Mouse (Mus musculus) retina, postnatal 7 days (tissue): Measurements from ENCODE around the gene Pdpn.
"Not testable (repeated sequence)": the region's sequence is repeated elsewhere in the genome, so short reads cannot be mapped to it uniquely, and the experiment has no call there.

Experiments
- DNase-seq: peaks from one replicate; pipeline ENCODE4 v3.0.0-alpha.2; 2012; ENCODE audit warnings: low read depth, low spot score

The Pdpn gene

GRCm38 (mm10) chr4:143299325-143300070 lies at the start of gene Pdpn:
Gene Pdpn, minus strand, starts transcription at chr4:143299564.
- no peak for DNase-seq

GRCm38 (mm10) chr4:143348678-143349077 lies 49.3 kb upstream of the Pdpn start:
- DNase-seq = no peak

DNA sequence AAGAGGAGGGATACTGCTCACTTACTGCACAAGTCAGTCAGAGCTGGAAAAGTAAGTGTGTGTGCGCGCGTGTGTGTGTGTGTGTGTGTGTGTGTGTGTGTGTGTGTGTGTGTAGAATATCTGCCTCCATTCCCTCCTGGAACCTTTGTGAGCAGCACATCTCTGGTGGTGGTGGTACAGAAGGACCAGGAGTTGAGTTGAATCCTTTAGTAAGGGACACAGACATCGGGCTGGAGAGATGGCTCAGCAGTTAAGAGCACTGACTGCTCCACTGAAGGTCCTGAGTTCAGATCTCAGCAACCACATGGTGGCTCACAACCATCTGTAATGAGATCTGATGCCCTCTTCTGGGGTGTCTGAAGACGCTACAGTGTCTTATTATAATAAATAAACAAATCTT lies 46.1 kb upstream of the Pdpn start:
- DNase-seq = not testable (repeated sequence)

DNA sequence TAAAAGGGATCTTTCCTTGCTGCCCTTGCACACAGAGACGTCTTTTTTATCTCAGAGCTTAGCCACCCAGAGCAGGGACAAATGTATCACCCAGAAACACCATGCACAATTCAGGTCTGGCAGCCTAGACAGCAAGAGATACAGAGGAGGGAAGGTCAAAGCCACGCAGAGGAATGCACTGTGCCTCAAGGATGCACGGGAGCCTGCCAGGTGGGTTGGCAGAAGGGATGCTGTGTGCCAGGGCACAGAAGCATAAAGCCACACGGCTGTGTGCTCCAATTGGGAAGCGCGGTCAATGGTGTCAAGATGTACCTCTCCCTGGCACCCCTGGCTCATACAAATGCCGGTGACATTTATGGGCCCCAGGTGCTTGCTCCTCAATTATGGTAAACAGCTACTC lies 42.1 kb upstream of the Pdpn start:
- DNase-seq = no peak

- no peak for DNase-seq
These were observed 40.4 kb upstream of the Pdpn start for GRCm38 (mm10) chr4:143339808-143340207.

- DNase-seq = no peak
These were observed 36.7 kb upstream of the Pdpn start for GRCm38 (mm10) chr4:143336096-143336495.

- DNase-seq = no peak
These were observed 35.6 kb upstream of the Pdpn start for GRCm38 (mm10) chr4:143334995-143335394.

GRCm38 (mm10) chr4:143334145-143334544 lies 34.8 kb upstream of the Pdpn start:
- DNase-seq = no peak

DNA sequence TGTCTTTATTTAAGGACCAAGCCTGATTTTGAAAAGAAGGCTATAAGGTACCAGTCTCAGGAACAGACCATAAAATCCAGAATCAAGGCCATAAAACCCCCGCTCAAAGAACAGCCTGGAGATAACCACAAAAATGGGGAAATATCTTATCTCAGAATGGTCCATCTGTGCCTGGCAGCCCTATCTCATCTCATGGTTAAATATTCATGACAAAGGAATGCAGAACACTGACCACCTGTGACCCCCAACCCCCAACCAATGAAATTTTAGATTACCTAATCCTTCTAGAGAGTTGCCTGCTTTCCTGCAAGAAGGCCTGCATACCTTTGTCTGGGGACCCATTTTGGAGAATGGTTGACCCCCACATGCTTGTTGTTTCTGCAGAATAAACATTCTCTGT lies 32.4 kb upstream of the Pdpn start:
- no peak for DNase-seq

DNA sequence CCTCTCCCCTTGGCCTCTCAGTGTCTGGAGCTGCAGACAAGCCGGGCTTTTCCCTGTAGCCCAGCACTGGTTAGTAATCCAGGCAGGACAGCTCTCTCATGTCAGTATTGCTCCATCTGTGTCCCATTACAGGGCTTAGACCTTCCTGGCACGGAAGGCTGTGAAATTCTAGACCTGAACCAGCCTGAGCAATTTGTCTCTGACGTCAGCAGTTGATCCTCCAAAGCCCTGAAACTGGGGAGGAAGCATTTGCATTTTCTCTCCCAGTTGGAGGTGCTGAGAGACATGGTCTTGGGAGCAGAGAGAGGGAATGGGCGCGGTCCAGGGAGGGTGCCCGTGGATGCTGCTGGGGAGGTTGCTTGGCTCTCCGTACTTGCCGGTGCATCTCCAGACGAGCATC lies 31.2 kb upstream of the Pdpn start:
- DNase-seq = no peak

DNA sequence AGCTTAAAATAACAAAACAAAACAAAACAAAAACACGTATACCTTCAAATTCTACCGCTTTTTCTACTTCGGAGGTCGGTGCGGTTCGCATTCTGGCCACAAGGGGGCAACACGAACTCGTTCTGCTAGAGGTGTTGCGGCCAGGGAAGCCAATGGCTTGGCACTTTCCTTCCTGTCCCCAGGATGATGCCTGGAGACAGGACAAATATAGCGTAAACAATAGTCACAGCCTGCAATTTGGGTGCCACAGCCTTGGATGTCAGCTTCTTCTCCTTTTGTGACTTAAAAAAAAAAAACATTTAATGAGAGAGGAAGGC lies 26.2 kb upstream of the Pdpn start:
- DNase-seq = peak; percentile 61

DNA sequence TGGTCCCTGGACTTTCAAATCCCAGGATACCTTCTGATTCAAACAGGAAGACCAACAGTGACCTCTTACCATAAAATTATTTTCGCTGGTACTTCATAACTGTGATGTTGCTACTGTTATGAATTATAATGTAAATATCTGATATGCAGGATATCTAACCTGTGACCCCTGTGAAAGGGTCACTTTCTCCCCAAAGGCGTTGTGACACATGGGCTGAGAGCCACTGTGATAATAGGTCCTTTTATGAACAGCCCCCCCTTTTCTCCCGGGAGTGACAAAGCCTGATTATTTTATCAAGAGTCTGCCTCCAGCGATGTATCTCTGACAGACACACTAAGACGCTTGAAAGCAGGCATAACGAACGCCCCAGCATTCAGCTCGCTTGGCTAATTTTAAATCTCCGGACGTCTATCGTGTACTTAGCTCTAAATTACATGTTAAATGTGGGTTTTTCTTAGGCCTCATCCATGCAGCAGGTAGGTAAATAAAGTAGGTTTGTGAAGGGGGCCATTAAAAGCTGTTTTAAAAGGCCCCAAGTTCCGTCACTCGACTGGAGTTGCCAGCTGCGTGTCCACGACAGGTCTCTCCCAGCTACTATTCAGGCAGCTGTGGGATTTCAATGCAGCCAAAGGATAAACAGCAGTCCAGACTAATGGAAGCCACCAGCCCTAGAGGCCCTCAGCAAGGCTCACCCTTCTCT lies 25.7 kb upstream of the Pdpn start:
- DNase-seq = no peak

DNA sequence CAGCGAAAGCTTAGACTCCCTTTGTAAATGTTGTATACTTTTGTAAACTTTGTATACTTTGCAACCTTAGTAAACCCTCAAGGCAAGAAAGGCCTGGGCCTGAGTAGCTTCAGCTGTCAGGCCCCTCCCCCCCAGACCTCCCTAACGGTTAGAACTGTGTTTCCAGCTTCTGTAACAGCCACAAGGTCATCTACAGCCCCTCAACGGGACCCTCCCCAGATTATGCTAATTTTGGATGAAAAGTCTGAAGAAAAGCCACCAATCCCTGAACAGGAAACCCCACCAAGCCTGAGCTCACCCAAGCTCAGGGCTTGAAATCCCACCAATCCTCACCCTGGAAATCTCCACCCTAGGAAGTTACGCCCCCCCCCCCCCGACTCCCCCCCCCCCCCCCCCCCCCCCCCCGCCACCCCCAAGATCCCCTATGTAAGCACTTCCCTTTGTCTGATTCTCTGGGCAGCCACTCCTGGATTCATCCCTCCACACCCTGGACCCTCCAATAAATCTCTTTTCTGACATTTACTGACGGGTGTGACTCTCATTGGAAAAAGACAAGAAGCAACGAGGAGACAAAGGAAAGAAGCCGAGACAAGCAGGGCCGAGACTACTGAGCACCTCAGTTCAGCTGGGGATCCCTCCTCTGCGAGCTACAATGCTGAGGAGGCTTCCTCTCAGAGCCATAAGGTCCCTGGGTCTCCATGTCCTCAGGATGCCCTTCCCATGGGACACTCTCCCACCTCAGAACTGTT lies 25.0 kb upstream of the Pdpn start:
- no peak for DNase-seq

GRCm38 (mm10) chr4:143313299-143313698 lies 13.9 kb upstream of the Pdpn start:
- DNase-seq = no peak

DNA sequence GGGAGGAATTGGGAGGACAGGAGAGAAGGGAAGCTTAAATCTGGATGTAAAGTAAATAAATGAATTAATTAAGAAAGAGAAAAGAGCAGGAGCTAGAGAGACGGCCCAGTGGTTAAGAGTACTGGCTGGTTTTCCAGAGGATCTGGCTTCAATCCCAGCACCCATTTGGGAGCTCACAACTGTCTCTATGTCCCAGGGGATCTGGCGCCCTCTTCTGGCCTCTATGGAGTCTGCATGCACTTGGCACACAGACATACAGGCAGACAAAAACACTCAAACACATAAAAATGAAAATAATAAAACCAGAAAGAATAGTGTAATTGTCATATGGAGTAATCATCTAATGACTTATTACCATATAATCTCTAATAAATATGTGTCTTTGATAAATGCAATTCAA lies 12.0 kb upstream of the Pdpn start:
- DNase-seq = no peak

DNA sequence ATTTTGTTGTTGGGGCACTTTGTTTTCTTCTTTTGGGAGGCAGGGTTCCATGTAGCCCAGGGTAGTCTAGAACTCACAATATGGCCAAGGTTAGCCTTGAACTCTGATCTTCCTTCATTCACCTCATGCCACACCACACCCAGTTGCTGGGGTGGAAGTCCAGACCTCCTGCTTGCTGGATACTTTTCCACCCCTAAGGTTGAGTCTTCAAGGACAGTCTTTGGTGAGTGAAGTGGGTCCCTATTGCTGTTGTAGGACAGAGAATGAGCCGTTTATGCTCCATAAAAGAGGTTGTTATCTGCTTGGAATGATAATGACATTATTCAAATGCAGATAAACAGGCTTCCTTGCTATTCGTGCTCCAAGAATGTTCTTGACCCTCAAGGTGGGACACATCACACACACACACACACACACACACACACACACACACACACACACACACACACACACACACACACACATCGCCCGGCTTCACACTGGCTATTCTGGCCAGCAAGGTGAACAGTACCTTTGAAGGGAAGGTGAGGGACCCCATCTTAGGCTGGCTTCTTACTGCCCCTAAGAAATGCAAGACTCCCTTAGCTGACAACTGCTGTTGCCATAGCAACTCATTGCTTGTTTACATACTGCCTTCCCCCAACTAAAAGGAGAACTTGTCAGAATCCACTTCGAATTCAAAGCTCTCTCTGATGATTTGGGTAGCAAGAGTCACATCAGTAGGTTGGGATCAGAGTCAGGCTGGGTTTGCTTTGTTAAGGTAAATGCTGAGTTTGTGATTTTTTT lies 6.8 kb upstream of the Pdpn start:
- DNase-seq = no peak

DNA sequence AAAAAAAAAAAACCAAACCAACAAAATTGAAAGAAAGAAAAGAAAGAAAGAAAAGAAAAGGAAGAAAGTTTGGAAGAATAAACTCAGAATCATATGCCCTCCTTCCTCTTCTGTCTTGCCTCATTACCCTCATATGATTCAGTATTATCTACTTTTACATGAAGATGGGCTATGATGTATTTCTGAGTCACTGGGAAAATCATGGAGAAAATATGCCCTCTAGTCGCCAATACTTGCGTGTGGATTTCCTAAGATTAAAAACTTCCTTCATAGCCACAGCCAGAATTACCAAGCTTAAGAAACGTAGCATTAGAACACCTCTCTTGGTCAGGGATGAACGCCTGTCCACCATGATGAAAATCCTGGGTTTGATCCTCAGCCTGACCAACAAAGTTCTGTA lies 5.7 kb upstream of the Pdpn start:
- DNase-seq = no peak

DNA sequence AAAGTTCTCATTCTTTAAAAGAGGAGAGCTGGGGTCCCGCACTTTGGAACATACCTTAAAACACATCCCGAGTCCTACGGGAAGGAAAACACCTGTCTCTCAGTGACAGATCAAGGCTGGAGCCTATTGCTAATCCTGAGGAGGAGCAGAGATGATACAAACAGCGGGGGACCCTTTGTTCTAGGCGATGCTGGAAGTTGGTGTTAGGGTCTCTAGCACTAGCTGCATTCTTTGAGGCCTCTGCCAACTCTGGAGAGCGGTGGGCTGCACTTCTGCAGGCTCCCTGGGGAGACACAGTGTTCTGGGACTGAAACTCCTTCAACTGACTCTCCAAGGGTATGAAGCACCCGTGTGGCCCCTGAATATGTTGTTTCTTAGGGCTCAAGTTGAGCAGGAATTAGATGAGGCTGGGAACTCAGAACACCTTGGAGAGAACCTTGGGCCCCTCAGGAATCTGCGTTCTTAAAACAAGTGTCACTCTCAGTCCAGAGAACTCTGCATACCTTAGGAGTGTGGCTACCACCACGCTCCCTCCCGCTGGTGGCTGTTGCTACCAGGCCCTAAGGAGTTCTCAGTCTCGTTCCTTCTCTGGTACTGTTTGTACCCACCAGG lies 3.0 kb upstream of the Pdpn start:
- DNase-seq = no peak

DNA sequence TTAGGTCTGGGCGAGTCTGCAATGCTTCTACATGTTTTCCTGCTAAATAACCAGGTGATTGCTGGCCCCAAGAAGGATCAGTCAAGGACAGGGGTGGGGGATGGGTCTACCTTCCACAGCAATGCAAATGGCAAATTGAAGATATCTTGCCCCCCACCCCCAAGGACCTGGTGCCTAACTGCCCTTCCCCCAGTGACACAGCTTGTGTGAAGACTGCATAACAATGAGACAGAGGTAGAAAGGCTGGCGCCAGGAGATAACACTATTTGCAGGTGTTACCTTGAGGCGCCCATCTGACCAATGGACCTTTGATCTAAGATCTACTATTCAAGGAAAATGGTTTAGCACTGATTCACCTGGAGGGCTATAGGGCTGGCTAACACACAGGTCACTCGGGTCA lies 2.5 kb upstream of the Pdpn start:
- DNase-seq = no peak

DNA sequence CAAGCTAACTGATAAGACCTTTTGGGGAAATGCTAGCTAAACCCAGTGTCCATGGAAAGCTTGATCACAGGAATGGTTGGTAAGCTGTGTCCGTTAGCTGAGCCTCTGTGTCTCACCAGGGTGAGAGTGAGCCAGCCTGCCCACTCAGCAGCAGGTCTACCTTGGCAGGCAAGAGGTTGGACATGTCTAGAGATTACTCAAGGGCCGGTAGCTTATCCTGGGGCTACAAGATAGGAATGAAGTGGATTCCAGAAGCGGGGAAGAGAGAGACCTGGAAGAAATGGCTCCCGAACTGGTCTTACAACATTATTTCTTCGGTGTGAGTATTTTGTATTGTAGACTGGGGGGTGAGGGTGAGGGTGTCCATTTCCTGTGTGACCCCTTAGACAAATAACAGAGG lies 1.7 kb upstream of the Pdpn start:
- no peak for DNase-seq

GRCm38 (mm10) chr4:143300113-143300688 lies 837 bp upstream of the Pdpn start:
- DNase-seq = no peak
